Mouse (Mus musculus) hindbrain, embryonic 10.5 days (tissue): ENCODE measurements around the gene Ces2g. TPM values are rescaled to one million over a fixed set of nuclear protein-coding genes. Genes with fewer than 3 reads are reported as not detected.

Source experiments
- DNase-seq: peaks from one replicate; pipeline ENCODE4 v3.0.0-alpha.2; 2017; ENCODE audit warnings: low spot score
- H3K27ac ChIP-seq: fragments of 300-500 bp; sonication (generic); 2 replicates; pipeline ENCODE4 v1.5.1; 2016; ENCODE audit warnings: mild to moderate bottlenecking, moderate library complexity
- H3K27me3 ChIP-seq: fragments of 300-500 bp; sonication (generic); 2 replicates; pipeline ENCODE4 v1.6.1; 2016; ENCODE audit warnings: mild to moderate bottlenecking; ENCODE audit not compliant: poor library complexity, insufficient read depth, severe bottlenecking
- H3K36me3 ChIP-seq: fragments of 300-500 bp; sonication (generic); 2 replicates; pipeline ENCODE4 v1.6.1; 2016; ENCODE audit warnings: mild to moderate bottlenecking, moderate library complexity
- H3K4me1 ChIP-seq: fragments of 300-500 bp; sonication (generic); replicated peaks from 2 replicates; pipeline ENCODE4 v1.6.1; 2016; ENCODE audit warnings: mild to moderate bottlenecking
- H3K4me3 ChIP-seq: fragments of 300-500 bp; sonication (generic); 2 replicates; pipeline ENCODE4 v1.5.1; 2016; ENCODE audit warnings: mild to moderate bottlenecking, moderate library complexity
- H3K9me3 ChIP-seq: fragments of 300-500 bp; sonication (generic); 2 replicates; pipeline ENCODE4 v1.6.1; 2016; ENCODE audit warnings: mild to moderate bottlenecking, moderate library complexity
- WGBS: fragments of 180-500 bp; shearing (Covaris S2); methylation state at CpG from one replicate; pipeline ENCODE4 v1.1.7; 2016; 5-methylcytosine and 5-hydroxymethylcytosine counted together
- polyA plus RNA-seq: library from polyadenylated mRNA; unstranded; fragments of >200 nt; fragmentation: Nextera tagmentation; extraction: Ambion mirVana; gene quantifications from 2 replicates; pipeline ENCODE4 v1.2.1, GENCODE M21; 2016

The Ces2g gene
- polyA plus RNA-seq, 1 experiment from 2014 or later, result not detected

DNA sequence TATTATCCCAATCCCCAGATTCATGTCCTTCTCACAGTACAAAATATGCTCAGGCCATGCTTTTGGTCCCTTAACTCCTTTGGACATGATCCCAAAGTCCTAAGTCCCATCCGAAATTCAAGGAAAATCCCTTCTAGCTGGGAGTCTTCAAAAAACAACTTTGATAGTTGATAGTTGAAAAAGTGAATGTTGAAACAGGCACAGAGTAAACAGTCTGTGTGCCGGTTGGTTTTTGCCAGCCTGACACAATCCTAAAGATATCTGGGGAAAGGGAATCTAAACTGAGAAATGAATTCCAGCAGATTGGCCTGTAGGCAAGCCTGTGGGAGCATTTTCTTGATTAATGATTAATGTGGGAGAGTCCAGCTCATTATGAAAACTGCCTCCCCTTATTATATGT lies 48.5 kb downstream of the Ces2g start:
- Histone ChIP-seq H3K27ac (no peak overlapping the region), H3K27me3 (no peaks in the 10 kb centered on the region), H3K36me3 (no peaks in the 10 kb centered on the region), H3K4me1 (no peaks in the 10 kb centered on the region), H3K4me3 (no peak overlapping the region), H3K9me3 (0 out of 2 replicates have a peak, but pooled peaks cover 9% of the 10 kb centered on the region)
- 87% methylated on average over 2 of the region's 2 CpGs for WGBS
- DNase-seq, result no peak

DNA sequence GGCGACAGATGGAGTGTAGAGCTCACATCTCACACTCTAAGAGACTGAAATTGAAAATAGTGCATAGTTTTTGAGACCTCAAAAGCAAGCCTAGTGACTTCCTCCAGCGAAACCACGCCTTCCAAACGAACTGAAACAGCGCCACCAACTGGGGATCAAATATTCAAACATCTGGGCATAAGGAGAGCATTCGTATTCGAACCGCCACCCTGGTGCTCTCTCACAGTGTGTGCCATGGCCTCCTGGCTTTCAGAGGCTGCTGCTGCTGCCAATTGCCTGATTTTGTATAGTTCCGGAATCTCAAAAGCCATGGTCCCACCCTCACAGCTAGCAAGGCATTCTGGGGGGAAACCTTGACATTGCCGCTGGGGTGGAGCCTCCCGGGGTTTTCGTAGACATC lies 49.6 kb downstream of the Ces2g start:
- H3K27me3 ChIP-seq, result no peaks in the 10 kb centered on the region
- WGBS, result 79% methylated on average over 12 of the region's 12 CpGs
- no peak overlapping the region for H3K27ac ChIP-seq
- DNase-seq, result no peak
- H3K4me3 ChIP-seq, result no peak overlapping the region
- H3K36me3 ChIP-seq, result no peaks in the 10 kb centered on the region
- 0 out of 2 replicates have a peak, but pooled peaks cover 9% of the 10 kb centered on the region for H3K9me3 ChIP-seq
- no peaks in the 10 kb centered on the region for H3K4me1 ChIP-seq

DNA sequence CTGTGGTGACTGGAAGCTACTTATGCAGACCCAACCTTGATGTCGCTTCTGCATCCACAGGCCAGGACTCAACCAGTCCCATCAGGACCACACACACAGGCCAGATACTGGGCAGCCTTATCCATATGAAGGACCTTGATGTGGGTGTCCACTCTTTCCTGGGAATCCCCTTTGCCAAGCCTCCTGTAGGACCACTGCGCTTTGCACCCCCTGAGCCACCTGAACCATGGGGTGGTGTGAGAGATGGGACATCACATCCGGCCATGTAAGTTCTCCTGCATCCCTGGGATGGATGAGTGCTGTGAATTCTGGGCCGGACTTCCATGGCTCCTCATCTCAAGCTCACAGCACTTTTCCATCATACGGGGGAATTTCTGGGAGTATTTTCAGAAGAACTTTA lies 52.9 kb downstream of the Ces2g start:
- no peak overlapping the region for H3K4me3 ChIP-seq
- no peak for DNase-seq
- 0 out of 2 replicates have a peak, but pooled peaks cover 7% of the 10 kb centered on the region for H3K9me3 ChIP-seq
- H3K4me1 ChIP-seq, result no peaks in the 10 kb centered on the region
- 90% methylated on average over 5 of the region's 5 CpGs for WGBS
- H3K27ac ChIP-seq, result no peak overlapping the region
- H3K36me3 ChIP-seq, result no peaks in the 10 kb centered on the region
- H3K27me3 ChIP-seq, result no peaks in the 10 kb centered on the region

Other genes starting within 250 kb of the Ces2g start
- gene Ces2a, start 227.7 kb upstream of the Ces2g start, polyA plus RNA-seq, result not detected in 2 replicates
- 0.22 TPM in 1 of 2 replicates, not detected in the other for gene Ces2b, start 130.1 kb upstream of the Ces2g start, polyA plus RNA-seq
- not detected in 2 replicates for gene Ces2c, start 114.7 kb upstream of the Ces2g start, polyA plus RNA-seq
- not detected in 2 replicates for gene Ces2e, start 35.5 kb upstream of the Ces2g start, polyA plus RNA-seq
- not detected in 2 replicates for gene Ces2f, start 14.4 kb upstream of the Ces2g start, polyA plus RNA-seq
- not detected in 2 replicates for gene Ces2h, start 39.1 kb downstream of the Ces2g start, polyA plus RNA-seq
- not detected in 2 replicates for gene Ces3a, start 86.9 kb downstream of the Ces2g start, polyA plus RNA-seq
- not detected in 2 replicates for gene Ces3b, start 122.0 kb downstream of the Ces2g start, polyA plus RNA-seq
- gene Ces4a, start 170.1 kb downstream of the Ces2g start, polyA plus RNA-seq, result not detected in 2 replicates
- 42.1 and 54.9 TPM in 2 replicates for gene Cbfb, start 209.0 kb downstream of the Ces2g start, polyA plus RNA-seq